Mouse (Mus musculus) CH12.LX (cell line): ENCODE results near the gene Asprv1. TPM values are rescaled to one million over a fixed set of nuclear protein-coding genes. Genes with fewer than 3 reads are reported as not detected.
A peak's percentile ranks its signal among the peaks of the same experiment; 100 is the strongest.

Experiments
- DNase-seq: peaks from one replicate; pipeline ENCODE4 v3.0.0-alpha.2; 2013; ENCODE audit errors: extremely low read depth
- H3K27ac ChIP-seq: 2 replicates; pipeline ENCODE4 v1.5.1; 2012; ENCODE audit warnings: low read depth, mild to moderate bottlenecking, control low read depth, moderate library complexity; ENCODE audit not compliant: insufficient read depth
- H3K27me3 ChIP-seq: replicated peaks from 2 replicates; pipeline ENCODE3; 2012; ENCODE audit warnings: inconsistent platforms
- H3K36me3 ChIP-seq, 2 experiments: replicated peaks in 1 of 2; 2 replicates each; pipeline versions ENCODE3 to v1.6.1; 2012; ENCODE audit warnings: inconsistent platforms in 1 of 2, low read length in 1 of 2, mild to moderate bottlenecking in 1 of 2, mixed read lengths in 1 of 2, moderate library complexity in 1 of 2; ENCODE audit not compliant: control insufficient read depth in 1 of 2, insufficient read depth in 1 of 2
- H3K4me1 ChIP-seq, 2 experiments: 2 replicates each; pipeline ENCODE4 v1.6.1; 2012; ENCODE audit warnings: inconsistent platforms in 1 of 2, moderate library complexity in 1 of 2; ENCODE audit not compliant: insufficient read depth in 2 of 2, control insufficient read depth in 1 of 2
- H3K4me2 ChIP-seq: 2 replicates; pipeline ENCODE4 v1.6.1; 2012; ENCODE audit warnings: low read depth, mild to moderate bottlenecking, control low read depth; ENCODE audit not compliant: poor library complexity, insufficient read depth, severe bottlenecking
- H3K4me3 ChIP-seq, 3 experiments: fragments of 150-350 bp in 1 of 3; sonication (generic) in 1 of 3; replicated peaks in 1 of 3; 2 replicates each; pipeline versions ENCODE3 to v1.5.1; 2011 to 2012; ENCODE audit warnings: low read depth in 2 of 3, low read length in 2 of 3, mild to moderate bottlenecking in 2 of 3, moderate library complexity in 2 of 3, control low read depth in 1 of 3, improper control_type of control experiment in 1 of 3, inconsistent platforms in 1 of 3, mixed read lengths in 1 of 3; ENCODE audit not compliant: poor library complexity in 1 of 3
- H3K79me2 ChIP-seq: replicated peaks from 2 replicates; pipeline ENCODE4 v1.6.1; 2012; ENCODE audit warnings: mild to moderate bottlenecking, moderate library complexity; ENCODE audit not compliant: control insufficient read depth, poor library complexity, insufficient read depth, severe bottlenecking; ENCODE audit errors: extremely low read depth
- H3K9ac ChIP-seq: 2 replicates; pipeline ENCODE4 v1.6.1; 2012; ENCODE audit warnings: low read depth, mild to moderate bottlenecking, control low read depth, moderate library complexity; ENCODE audit not compliant: insufficient read depth
- H3K9me3 ChIP-seq: replicated peaks from 2 replicates; pipeline ENCODE3; 2012; ENCODE audit warnings: low read length, inconsistent platforms, mixed read lengths
- CTCF ChIP-seq, 2 experiments: IDR thresholded peaks in 1 of 2; conservative IDR thresholded peaks in 1 of 2; 2 replicates each; pipeline ENCODE4 v1.5.1; 2011 to 2012; ENCODE audit warnings: low read depth in 2 of 2, low read length in 2 of 2, improper control_type of control experiment in 1 of 2, inconsistent platforms in 1 of 2, mild to moderate bottlenecking in 1 of 2, moderate library complexity in 1 of 2
- ELF1 ChIP-seq: IDR thresholded peaks from 2 replicates; pipeline ENCODE4 v1.6.1; 2014; ENCODE audit warnings: low read depth, mild to moderate bottlenecking, inconsistent platforms, low read length, improper control_type of control experiment
- IRF4 ChIP-seq: IDR thresholded peaks from 2 replicates; pipeline ENCODE4 v1.6.1; 2014; ENCODE audit warnings: low read depth, mild to moderate bottlenecking, inconsistent platforms, low read length, improper control_type of control experiment
- MAFK ChIP-seq: IDR thresholded peaks from 2 replicates; pipeline ENCODE4 v1.6.1; 2011; ENCODE audit warnings: low read length, improper control_type of control experiment; ENCODE audit not compliant: insufficient replicate concordance
- MAX ChIP-seq: IDR thresholded peaks from 2 replicates; pipeline ENCODE4 v1.6.1; 2011; ENCODE audit warnings: low read length, improper control_type of control experiment
- MAZ ChIP-seq: IDR thresholded peaks from 2 replicates; pipeline ENCODE4 v1.6.1; 2012; ENCODE audit warnings: low read depth, mild to moderate bottlenecking, inconsistent platforms, low read length, improper control_type of control experiment, moderate library complexity
- MYC ChIP-seq: IDR thresholded peaks from 2 replicates; pipeline ENCODE4 v1.6.1; 2011; ENCODE audit warnings: low read depth, mild to moderate bottlenecking, improper control_type of control experiment, low read length
- PAX5 ChIP-seq: IDR thresholded peaks from 2 replicates; pipeline ENCODE4 v1.6.1; 2012; ENCODE audit warnings: low read length, inconsistent platforms, mixed read lengths
- POLR2AphosphoS2 ChIP-seq: IDR thresholded peaks from 2 replicates; pipeline ENCODE4 v1.6.1; 2011; ENCODE audit warnings: low read depth, low read length, improper control_type of control experiment
- RAD21 ChIP-seq: IDR thresholded peaks from 2 replicates; pipeline ENCODE4 v1.6.1; 2011; ENCODE audit warnings: low read depth, mild to moderate bottlenecking, low read length, improper control_type of control experiment, moderate library complexity
- UBTF ChIP-seq: IDR thresholded peaks from 2 replicates; pipeline ENCODE4 v1.6.1; 2012; ENCODE audit warnings: low read depth, mild to moderate bottlenecking, inconsistent platforms, low read length, improper control_type of control experiment, moderate library complexity
- USF1 ChIP-seq: IDR thresholded peaks from 2 replicates; pipeline ENCODE4 v1.6.1; 2014; ENCODE audit warnings: low read depth, mild to moderate bottlenecking, inconsistent platforms, low read length, improper control_type of control experiment
- USF2 ChIP-seq: conservative IDR thresholded peaks from 2 replicates; pipeline ENCODE4 v1.6.1; 2011; ENCODE audit warnings: low read depth, low read length, improper control_type of control experiment
- ZC3H11A ChIP-seq: IDR thresholded peaks from 2 replicates; pipeline ENCODE4 v1.6.1; 2012; ENCODE audit warnings: low read depth, mild to moderate bottlenecking, inconsistent platforms, low read length, improper control_type of control experiment
- ZNF384 ChIP-seq: IDR thresholded peaks from 2 replicates; pipeline ENCODE4 v1.6.1; 2012; ENCODE audit warnings: low read depth, low read length, improper control_type of control experiment, inconsistent platforms
- dilution Hi-C: fragments of 300-500 bp; cut with MboI; formaldehyde crosslinking; loops from 2 replicates; pipeline ENCODE4 v1.14.3; 2020; ENCODE audit warnings: low sequenced_read_pairs; ENCODE audit not compliant: extremely low pct_unique_long_range_greater_than_20kb, extremely low pct_ligation_motif_present
- in situ Hi-C: fragments of 300-500 bp; cut with MboI; formaldehyde crosslinking; loops from 3 replicates; pipeline ENCODE4 v1.14.3; 2019; ENCODE audit warnings: low sequenced_read_pairs, low pct_ligation_motif_present, low pct_unique_long_range_greater_than_20kb, mixed read lengths
- polyA plus RNA-seq: library from polyadenylated mRNA; unstranded; fragments of >175 nt; gene quantifications from 2 replicates; pipeline ENCODE4 v1.2.1, GENCODE M21; 2012; ENCODE audit warnings: low read depth; ENCODE audit not compliant: insufficient read length
- total RNA-seq, 2 experiments: library from RNA; depleted of rRNA; stranded (reverse); fragments of 300-350 nt in 1 of 2; fragments of >200 nt in 1 of 2; gene quantifications; 2 replicates each; pipeline ENCODE4 v1.2.3; 2012 to 2014

Gene Asprv1
- total and polyA plus RNA-seq, 3 experiments: not detected

- in situ Hi-C loops: no loop called here
- no peak for TF ChIP-seq RAD21
- no peak for TF ChIP-seq UBTF
- TF ChIP-seq POLR2AphosphoS2: no peak
- no peak for TF ChIP-seq USF1
- TF ChIP-seq MAZ: no peak
- no peak for TF ChIP-seq USF2
- TF ChIP-seq, all 38 proteins: peak for 0
- peak overlapping the region; percentile 45; the same call in 1 of the 2 replicates for H3K4me2 ChIP-seq
- H3K27ac ChIP-seq: no peak overlapping the region; the same call in 1 of the 2 replicates
- peak overlapping the region; percentile 27; the same call in 1 of the 2 replicates for H3K9ac ChIP-seq
- no peaks in the 10 kb centered on the region for H3K9me3 ChIP-seq
- no peak for DNase-seq
- H3K79me2 ChIP-seq: no peaks in the 10 kb centered on the region
- dilution Hi-C loops: no loop called here
- H3K36me3 ChIP-seq: no peaks in the 10 kb centered on the region
- peaks cover 15 to 25% of the 10 kb centered on the region in 2 experiments for H3K4me1 ChIP-seq
- H3K4me3 ChIP-seq: no peak overlapping the region
- no peaks in the 10 kb centered on the region for H3K27me3 ChIP-seq
Observed at GRCm38 (mm10) chr6:86599951-86600414, 28.0 kb upstream of the Asprv1 start.

- dilution Hi-C loops: no loop called here
- Histone ChIP-seq H3K4me3 (no peak overlapping the region), H3K36me3 (no peaks in the 10 kb centered on the region)
- no peak for DNase-seq
- no peak for TF ChIP-seq ZC3H11A
- no peak for TF ChIP-seq MYC
- TF ChIP-seq USF1: no peak
- no peak for TF ChIP-seq PAX5
- no peak for TF ChIP-seq MAX
- TF ChIP-seq IRF4: no peak
- no peak for TF ChIP-seq ZNF384
- no peak for TF ChIP-seq UBTF
- TF ChIP-seq CTCF (conservative IDR thresholded peaks at IDR 0.05 in 1 of 2, IDR thresholded peaks at IDR 0.05 in 1 of 2; ENCODE audit: low read depth in 2 of 2, low read length in 2 of 2): no peak
- TF ChIP-seq MAFK: no peak
- no peak for TF ChIP-seq ELF1
- TF ChIP-seq USF2: no peak
- TF ChIP-seq, all 38 proteins: peak for 0
- no peaks in the 10 kb centered on the region for H3K27me3 ChIP-seq
- H3K9me3 ChIP-seq: no peaks in the 10 kb centered on the region
- H3K27ac ChIP-seq: no peak overlapping the region
- no peaks in the 10 kb centered on the region for H3K79me2 ChIP-seq
- H3K4me2 ChIP-seq: no peak overlapping the region
- peaks cover 9 to 40% of the 10 kb centered on the region in 2 experiments for H3K4me1 ChIP-seq
- H3K9ac ChIP-seq: no peak overlapping the region
- in situ Hi-C loops: no loop called here
Observed at GRCm38 (mm10) chr6:86605260-86605659, 22.7 kb upstream of the Asprv1 start.
